Mouse (Mus musculus) cerebellum, adult 9-11 months (tissue): ENCODE results near the gene Rasal3.

Source experiments
- DNase-seq: peaks from one replicate; pipeline ENCODE4 v3.0.0; 2022

The Rasal3 gene

DNA sequence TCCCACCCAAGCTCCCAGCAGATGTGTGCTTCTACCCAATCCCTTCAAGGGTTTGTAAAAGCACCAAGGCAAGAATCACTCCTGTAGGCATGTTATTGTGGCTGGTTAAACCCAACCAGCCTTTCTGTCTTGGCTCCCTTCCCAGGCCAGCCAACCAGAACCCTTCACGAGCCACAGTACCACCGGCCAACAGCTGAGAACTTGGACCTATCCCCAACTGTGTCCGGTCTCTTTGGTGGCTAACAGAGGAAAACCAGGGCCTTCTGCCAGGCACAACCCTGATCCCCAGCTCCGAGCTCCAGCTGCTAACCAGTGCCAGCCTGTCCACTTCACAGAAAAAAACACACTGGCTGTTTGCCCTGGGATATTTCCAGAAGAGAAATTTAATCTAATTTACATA lies 49.7 kb downstream of the Rasal3 start:
- peak; percentile 85 for DNase-seq

GRCm38 (mm10) chr17:32351726-32352125 lies 51.7 kb downstream of the Rasal3 start:
- peak; percentile 22 for DNase-seq

DNA sequence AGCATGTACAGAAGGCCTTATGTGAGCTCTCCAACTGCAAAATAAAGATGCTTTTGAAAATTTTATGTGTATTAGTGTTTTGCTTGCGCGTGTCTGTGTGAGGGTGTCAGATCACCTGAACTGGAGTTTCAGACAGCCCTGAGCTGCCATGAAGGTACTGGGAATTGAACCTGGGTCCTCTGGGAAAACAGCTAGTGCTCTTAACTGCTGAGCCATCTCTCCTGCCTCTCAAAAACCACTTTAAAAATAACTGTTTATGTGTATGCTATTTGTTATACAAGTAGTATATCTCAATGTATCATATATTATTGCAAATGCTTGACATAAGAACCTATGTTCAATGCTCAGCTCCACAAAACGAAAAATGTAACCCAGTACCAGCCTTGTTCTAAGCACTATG lies 52.1 kb downstream of the Rasal3 start:
- peak; percentile 34 for DNase-seq

GRCm38 (mm10) chr17:32350382-32350983 lies 52.9 kb downstream of the Rasal3 start, which contains the start of gene Akap8l:
Akap8l (minus strand) TSS chr17:32350607.
- DNase-seq: peak; percentile 99

DNA sequence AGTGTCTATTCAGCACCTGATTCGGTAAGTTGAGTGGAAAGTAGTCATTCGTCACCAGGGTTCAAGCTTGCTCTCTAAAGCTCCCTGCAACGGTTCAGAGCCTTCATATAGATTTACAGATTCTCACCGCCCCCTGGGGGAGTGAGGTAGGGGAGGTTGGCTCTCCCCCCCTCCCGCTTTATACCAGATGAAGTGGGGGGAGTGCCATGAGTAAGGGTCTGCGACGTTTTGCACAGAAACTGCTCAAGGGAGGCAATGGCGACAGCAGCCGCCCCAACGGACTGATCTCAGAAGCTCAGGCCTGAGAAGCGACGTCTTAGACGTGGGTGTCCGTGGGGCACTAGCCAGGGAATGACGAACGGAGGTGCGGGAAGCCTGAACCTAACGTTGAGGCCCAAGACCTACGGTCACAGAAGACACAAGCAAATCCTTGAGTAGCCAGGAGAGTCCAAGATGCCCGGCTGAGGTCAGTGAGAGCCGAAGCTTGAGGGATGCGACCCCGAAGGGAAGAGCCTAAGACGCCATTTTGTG lies 53.5 kb downstream of the Rasal3 start:
- no peak for DNase-seq

- DNase-seq: peak; percentile 53
Measured at GRCm38 (mm10) chr17:32349037-32349732, 54.2 kb downstream of the Rasal3 start.

- no peak for DNase-seq
Measured at GRCm38 (mm10) chr17:32348406-32348805, 55.0 kb downstream of the Rasal3 start.

- DNase-seq: no peak
Measured at GRCm38 (mm10) chr17:32341102-32341501, 62.3 kb downstream of the Rasal3 start.
